28 mouse cellular contexts compared by ENCODE assay signal in genomic region chr6:87142239-87142638, GRCm38 (mm10). TPM values are rescaled to one million over a fixed set of nuclear protein-coding genes. Genes with fewer than 3 reads are reported as not detected.
DNase-seq lines count a peak whose midpoint lies in the region; ATAC-seq and TF ChIP-seq lines count a peak whose summit lies in the region.
"Had no signal": no experiment of that assay in that cellular context is flagged by ENCODE, and none has a peak within 500 bp of the region (broad histone marks: within the 10 kb centered on the region; RNA-seq: fewer than 3 reads in every experiment).

No protein-coding gene starts in this region.

- H3K4me2 ChIP-seq in heart, embryonic 11.5 days: no peak overlapping the region
- no peak overlapping the region for H3K4me2 ChIP-seq in embryonic facial prominence, embryonic 13.5 days
- no peak overlapping the region for H3K4me2 ChIP-seq in limb, embryonic 14.5 days (replicated peaks; ENCODE audit: low read depth, low read length, severe bottlenecking)
- no peak overlapping the region for H3K4me2 ChIP-seq in hindbrain, embryonic 14.5 days (replicated peaks)
- H3K4me2 ChIP-seq: forebrain, embryonic 12.5 days; liver, embryonic 13.5 days; neural tube, embryonic 13.5 days had no signal

- no peaks in the 10 kb centered on the region for H3K27me3 ChIP-seq in heart, embryonic 11.5 days (ENCODE audit: control insufficient read depth, insufficient read depth, low read length)
- H3K27me3 ChIP-seq in embryonic facial prominence, embryonic 13.5 days: no peaks in the 10 kb centered on the region
- H3K27me3 ChIP-seq in limb, embryonic 14.5 days (ENCODE audit: control insufficient read depth, insufficient read depth, low read length): no peaks in the 10 kb centered on the region
- H3K27me3 ChIP-seq in hindbrain, embryonic 14.5 days (ENCODE audit: control insufficient read depth, insufficient read depth, low read length): no peaks in the 10 kb centered on the region
- H3K27me3 ChIP-seq: forebrain, embryonic 12.5 days; neural tube, embryonic 13.5 days had no signal

- no peak overlapping the region for H3K4me3 ChIP-seq in heart, embryonic 11.5 days (ENCODE audit: low read depth, low read length)
- H3K4me3 ChIP-seq in embryonic facial prominence, embryonic 13.5 days: no peak overlapping the region
- no peak overlapping the region for H3K4me3 ChIP-seq in limb, embryonic 14.5 days (replicated peaks; ENCODE audit: low read length)
- no peak overlapping the region for H3K4me3 ChIP-seq in hindbrain, embryonic 14.5 days (replicated peaks; ENCODE audit: low read length)
- H3K4me3 ChIP-seq: erythroblast, embryonic 14.5 days; forebrain, embryonic 12.5 days; layer of hippocampus, adult 2 months; liver, embryonic 13.5 days; midbrain, embryonic 10.5 days; myocyte; neural tube, embryonic 13.5 days had no signal

- H3K4me1 ChIP-seq in heart, embryonic 11.5 days (ENCODE audit: control insufficient read depth, insufficient read depth, low read length): no peaks in the 10 kb centered on the region
- peaks cover 24% of the 10 kb centered on the region for H3K4me1 ChIP-seq in embryonic facial prominence, embryonic 13.5 days
- peaks cover 54% of the 10 kb centered on the region for H3K4me1 ChIP-seq in limb, embryonic 14.5 days (ENCODE audit: control insufficient read depth, insufficient read depth, low read length)
- H3K4me1 ChIP-seq in hindbrain, embryonic 14.5 days (replicated peaks; ENCODE audit: control insufficient read depth, insufficient read depth, low read length): no peaks in the 10 kb centered on the region
- H3K4me1 ChIP-seq: forebrain, embryonic 12.5 days; midbrain, embryonic 10.5 days had no signal

- H3K27ac ChIP-seq in heart, embryonic 11.5 days (ENCODE audit: low read depth, low read length): no peak overlapping the region
- peak overlapping the region; percentile 67 for H3K27ac ChIP-seq in embryonic facial prominence, embryonic 13.5 days
- peak overlapping the region; percentile 58; the same call in 1 of the 2 replicates for H3K27ac ChIP-seq in limb, embryonic 14.5 days (replicated peaks; ENCODE audit: low read depth, low read length)
- no peak overlapping the region for H3K27ac ChIP-seq in hindbrain, embryonic 14.5 days
- H3K27ac ChIP-seq: forebrain, embryonic 12.5 days; layer of hippocampus, adult 2 months; liver, embryonic 13.5 days; macrophage; midbrain, embryonic 10.5 days; neural tube, embryonic 13.5 days had no signal

- WGBS in heart, embryonic 11.5 days (ENCODE audit: insufficient replicate concordance): 64% methylated on average over 5 of the region's 5 CpGs
- 58% methylated on average over 5 of the region's 5 CpGs for WGBS in embryonic facial prominence, embryonic 13.5 days
- WGBS in limb, embryonic 14.5 days: 53% methylated on average over 5 of the region's 5 CpGs
- 86% methylated on average over 5 of the region's 5 CpGs for WGBS in hindbrain, embryonic 14.5 days

- no peak overlapping the region for H3K9ac ChIP-seq in heart, embryonic 11.5 days (ENCODE audit: low read depth, low read length)
- H3K9ac ChIP-seq in embryonic facial prominence, embryonic 13.5 days: no peak overlapping the region
- no peak overlapping the region for H3K9ac ChIP-seq in limb, embryonic 14.5 days (ENCODE audit: low read depth, low read length, severe bottlenecking)
- H3K9ac ChIP-seq in hindbrain, embryonic 14.5 days: no peak overlapping the region
- H3K9ac ChIP-seq: forebrain, embryonic 12.5 days; liver, embryonic 13.5 days; neural tube, embryonic 13.5 days had no signal

- intact Hi-C loops in heart, postnatal 10 days (cut with DNase I): no loop called here

- DNase-seq in heart, postnatal 10 days: peak; percentile 51 to 56
- DNase-seq in limb, embryonic 14.5 days (ENCODE audit: low spot score): no peak
- DNase-seq in lung, postnatal 36 days: peak; percentile 52
- DNase-seq in cerebellum, adult 18-20 months: no peak
- DNase-seq in hindbrain, embryonic 14.5 days (ENCODE audit: low spot score): no peak
- DNase-seq: adrenal gland, postnatal 10 days; cerebellum, adult 8-10 months; kidney, postnatal 25 days; liver, embryonic 13.5 days; right cerebral cortex, postnatal 4 days; thymus, postnatal 4 days had no signal

- TF ChIP-seq POLR2A in limb, embryonic 14.5 days (IDR thresholded peaks at IDR 0.05; ENCODE audit: borderline replicate concordance, extremely low read depth, insufficient read depth, insufficient read length): no peak

- no peaks in the 10 kb centered on the region for H3K36me3 ChIP-seq in heart, embryonic 11.5 days (ENCODE audit: control insufficient read depth, insufficient read depth, low read length)
- H3K36me3 ChIP-seq in embryonic facial prominence, embryonic 13.5 days: peaks cover 24% of the 10 kb centered on the region
- peaks cover 16% of the 10 kb centered on the region; the same call in 1 of the 2 replicates for H3K36me3 ChIP-seq in limb, embryonic 14.5 days (ENCODE audit: control insufficient read depth, insufficient read depth, low read length)
- no peaks in the 10 kb centered on the region for H3K36me3 ChIP-seq in hindbrain, embryonic 14.5 days (replicated peaks; ENCODE audit: control insufficient read depth, insufficient read depth)
- H3K36me3 ChIP-seq: forebrain, embryonic 12.5 days; liver, embryonic 13.5 days; midbrain, embryonic 10.5 days; neural tube, embryonic 13.5 days had no signal

- ATAC-seq in heart, embryonic 11.5 days (replicated peaks; ENCODE audit: insufficient number of reproducible peaks, low FRiP score, low TSS enrichment): no peak
- no peak for ATAC-seq in embryonic facial prominence, embryonic 13.5 days (ENCODE audit: insufficient number of reproducible peaks, insufficient read depth, low FRiP score, low TSS enrichment, low read depth)
- no peak for ATAC-seq in limb, embryonic 14.5 days (ENCODE audit: low FRiP score, low read depth)
- ATAC-seq in hindbrain, embryonic 14.5 days (ENCODE audit: low FRiP score): no peak
- ATAC-seq: activated CD4-positive, CD25-positive, alpha-beta regulatory T cell, adult 4 months; intestine, postnatal 0 days; midbrain, embryonic 16.5 days had no signal

- H3K9me3 ChIP-seq in heart, embryonic 11.5 days (replicated peaks; ENCODE audit: control insufficient read depth, low read length): no peaks in the 10 kb centered on the region
- no peaks in the 10 kb centered on the region for H3K9me3 ChIP-seq in embryonic facial prominence, embryonic 13.5 days
- H3K9me3 ChIP-seq in limb, embryonic 14.5 days (ENCODE audit: control insufficient read depth, low read length): no peaks in the 10 kb centered on the region
- H3K9me3 ChIP-seq in hindbrain, embryonic 14.5 days (ENCODE audit: control insufficient read depth, low read length): no peaks in the 10 kb centered on the region
- H3K9me3 ChIP-seq: forebrain, embryonic 12.5 days; liver, embryonic 13.5 days; midbrain, embryonic 10.5 days; neural tube, embryonic 13.5 days had no signal

RNA-seq across cellular contexts. Expression of gene D6Ertd527e, which starts 37.7 kb away (rescaled TPM):
- not detected for total RNA-seq in heart, postnatal 10 days (2021)
- 0.13 and 0.17 TPM in 2 replicates for polyA plus RNA-seq in heart, embryonic 11.5 days (2014; fragmentation: Nextera tagmentation; extraction: Ambion mirVana)
- 0.15 and 0.28 TPM in 2 replicates for polyA plus RNA-seq in embryonic facial prominence, embryonic 13.5 days (2015; fragmentation: Nextera tagmentation; extraction: Ambion mirVana)
- 1.6 and 4.0 TPM in 2 replicates for polyA plus RNA-seq in limb, embryonic 14.5 days (2012; rRNA removed)
- 0.56 and 0.91 TPM in 2 replicates for polyA plus RNA-seq in limb, embryonic 14.5 days (2014; fragmentation: Nextera tagmentation; extraction: Ambion mirVana)
- polyA plus RNA-seq in hindbrain, embryonic 14.5 days (2014; fragmentation: Nextera tagmentation; extraction: Ambion mirVana): 0.13 and 0.21 TPM in 2 replicates
- total RNA-seq: gastrocnemius, adult 8-10 months; layer of hippocampus, adult 2 months; layer of hippocampus, postnatal 25 days; MEL had no signal
- polyA plus RNA-seq: C2C12; erythroblast, embryonic 14.5 days; hindbrain, embryonic 11.5 days; liver, embryonic 13.5 days had no signal

Comparison
In these comparisons a context has a peak if more than half of its experiments do, and no peak if none do; other contexts are left out.
1. DNase-seq: peak in heart, postnatal 10 days (2 of 2) and lung, postnatal 36 days (single experiment); none in limb, embryonic 14.5 days (single experiment), cerebellum, adult 18-20 months (0 of 2) and hindbrain, embryonic 14.5 days (single experiment).
2. H3K27ac ChIP-seq: peak in embryonic facial prominence, embryonic 13.5 days (single experiment) and limb, embryonic 14.5 days (single experiment); none in heart, embryonic 11.5 days (single experiment) and hindbrain, embryonic 14.5 days (single experiment).